Mouse (Mus musculus) retina, adult 2 months (tissue): ENCODE results near the gene Icam4.
A peak's percentile ranks its signal among the peaks of the same experiment; 100 is the strongest.

Experiments
- DNase-seq: peaks from one replicate; pipeline ENCODE4 v3.0.0-alpha.2; 2012; ENCODE audit warnings: low read depth, low spot score

Icam4 gene

GRCm38 (mm10) chr9:21011846-21012312, 17.3 kb upstream of the Icam4 start:
- no peak for DNase-seq

GRCm38 (mm10) chr9:21012368-21012767, 16.8 kb upstream of the Icam4 start:
- no peak for DNase-seq

- DNase-seq, result no peak
Observed at GRCm38 (mm10) chr9:21014691-21015570, 14.2 kb upstream of the Icam4 start.

GRCm38 (mm10) chr9:21015571-21016130, 13.5 kb upstream of the Icam4 start, which contains the start of gene Icam1:
Gene Icam1, plus strand, starts transcription at chr9:21015985.
- no peak for DNase-seq

GRCm38 (mm10) chr9:21016331-21017176, 12.6 kb upstream of the Icam4 start:
- no peak for DNase-seq

- no peak for DNase-seq
Observed at GRCm38 (mm10) chr9:21017177-21017575, 12.0 kb upstream of the Icam4 start.

GRCm38 (mm10) chr9:21018600-21018999, 10.6 kb upstream of the Icam4 start:
- DNase-seq, result no peak

- no peak for DNase-seq
Observed at GRCm38 (mm10) chr9:21021363-21021762, 7.8 kb upstream of the Icam4 start.

- DNase-seq, result no peak
Observed at GRCm38 (mm10) chr9:21022288-21022687, 6.9 kb upstream of the Icam4 start.

- DNase-seq, result no peak
Observed at GRCm38 (mm10) chr9:21022726-21023125, 6.4 kb upstream of the Icam4 start.

- DNase-seq, result no peak
Observed at GRCm38 (mm10) chr9:21025258-21025810, 3.8 kb upstream of the Icam4 start.

- no peak for DNase-seq
Observed at GRCm38 (mm10) chr9:21026849-21027248, 2.3 kb upstream of the Icam4 start.

- no peak for DNase-seq
Observed at GRCm38 (mm10) chr9:21027774-21028290, 1.3 kb upstream of the Icam4 start.

GRCm38 (mm10) chr9:21028560-21029110, 538 bp upstream of the Icam4 start:
- no peak for DNase-seq

GRCm38 (mm10) chr9:21030055-21030600, 955 bp downstream of the Icam4 start:
- no peak for DNase-seq

GRCm38 (mm10) chr9:21030781-21031250, 1.6 kb downstream of the Icam4 start:
- DNase-seq, result peak; percentile 56

GRCm38 (mm10) chr9:21031251-21031895, 2.2 kb downstream of the Icam4 start:
- no peak for DNase-seq

- DNase-seq, result no peak
Observed at GRCm38 (mm10) chr9:21031896-21032351, 2.8 kb downstream of the Icam4 start, which contains the start of gene Icam5. Gene Icam5, plus strand, starts transcription at chr9:21032073.

- DNase-seq, result no peak
Observed at GRCm38 (mm10) chr9:21032491-21032890, 3.3 kb downstream of the Icam4 start.

- DNase-seq, result no peak
Observed at GRCm38 (mm10) chr9:21033136-21033535, 4.0 kb downstream of the Icam4 start.
